Mouse (Mus musculus) E14TG2a.4 (cell line): Measurements from ENCODE around the gene Atf4.

ENCODE experiments used
- CTCF ChIP-seq: conservative IDR thresholded peaks from 2 replicates; pipeline ENCODE4 v1.5.1; 2014; ENCODE audit warnings: low read length
- NANOG ChIP-seq: IDR thresholded peaks from 2 replicates; pipeline ENCODE4 v1.6.1; 2014; ENCODE audit warnings: borderline replicate concordance, low read length, mixed read lengths
- POU5F1 ChIP-seq: IDR thresholded peaks from 2 replicates; pipeline ENCODE4 v1.6.1; 2014; ENCODE audit warnings: low read length, borderline replicate concordance

DNA sequence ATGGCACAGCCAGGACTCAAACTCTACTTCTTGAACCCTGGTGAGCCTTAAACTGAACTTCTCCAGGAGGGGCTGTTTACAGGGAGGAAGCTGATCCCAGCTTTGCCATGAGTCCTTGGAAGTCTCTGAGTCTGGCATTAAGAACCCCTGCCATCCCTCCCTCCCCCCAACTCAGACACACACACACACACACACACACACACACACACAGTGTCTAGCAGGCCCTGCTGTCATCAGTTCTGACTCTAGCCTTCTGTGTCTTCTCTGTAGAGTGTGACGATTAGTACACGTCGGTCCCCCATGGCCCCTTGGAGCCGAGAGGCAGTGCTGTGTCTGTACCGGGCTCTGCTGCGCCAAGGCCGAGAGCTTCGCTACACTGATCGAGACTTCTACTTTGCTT is 19.4 kb upstream of the Atf4 start, which contains the start of gene AC140267.1:
- TF ChIP-seq CTCF (no peak), POU5F1 (no peak), NANOG (no peak)
